Mouse (Mus musculus): ENCODE data around the gene Vamp3.

DNA sequence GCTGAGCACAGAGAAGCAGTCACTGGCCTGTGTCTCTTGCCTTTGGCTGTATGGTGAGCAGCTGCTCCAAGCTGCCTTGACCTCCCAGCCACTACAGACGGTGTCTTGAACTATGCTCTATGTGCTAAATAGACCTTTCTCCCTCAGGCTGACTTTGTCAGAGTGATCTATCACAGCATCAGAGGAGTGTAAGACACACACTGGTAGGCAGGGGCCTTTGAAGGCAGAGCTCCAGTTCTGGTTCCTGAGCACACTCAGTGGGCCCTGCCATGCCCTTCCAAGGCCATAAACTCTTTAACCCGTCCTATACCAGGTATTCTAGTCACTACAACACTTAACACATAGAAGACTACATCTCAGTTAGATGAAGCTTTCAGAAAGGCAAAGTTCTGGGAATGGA lies 23.6 kb upstream of the Vamp3 start:
- TF ChIP-seq POLR2A (IDR thresholded peaks at IDR 0.05; ENCODE audit: borderline replicate concordance, extremely low read depth, insufficient read depth, insufficient read length, poor library complexity, severe bottlenecking), result no peak
- no peak for TF ChIP-seq CTCF (IDR thresholded peaks at IDR 0.05; ENCODE audit: borderline replicate concordance, extremely low read depth, insufficient read depth, insufficient read length)

All from brain, embryonic 14.5 days (tissue).